Mouse (Mus musculus) layer of hippocampus, adult 8-10 months (tissue): ENCODE measurements at regions not wholly inside any gene's neighbourhood (a gene's known extent, or its start where the extent isn't known, plus 50 kb on each side); places are given as distances from the start of the nearest gene placed in this dataset.
A peak's percentile ranks its signal among the peaks of the same experiment; 100 is the strongest.

Experiments
- DNase-seq, 2 experiments: peaks; one replicate each; pipeline ENCODE4 v3.0.0; 2022; ENCODE audit warnings: low spot score in 2 of 2

- DNase-seq, result no peak
Observed at GRCm38 (mm10) chr14:73952511-73952910, 291.5 kb downstream of the Gm21750 start.

DNA sequence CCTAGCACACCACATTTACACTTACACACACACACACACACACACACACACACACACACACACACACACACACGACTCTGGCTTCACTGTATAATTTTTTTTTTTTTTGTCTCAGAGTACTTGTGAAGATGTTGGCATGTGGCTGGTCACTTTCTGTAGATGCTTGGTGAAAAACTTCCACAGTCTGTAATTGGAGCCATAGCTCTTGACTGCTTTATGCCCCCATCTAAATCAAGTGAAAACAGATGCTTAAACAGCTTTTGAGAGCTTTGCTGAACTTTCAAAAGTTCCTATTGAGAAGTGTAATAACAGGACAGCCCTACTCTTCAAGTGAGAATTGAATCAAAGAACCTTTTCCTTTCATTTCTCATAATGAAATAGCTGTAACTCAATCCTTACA, 317.7 kb downstream of the Gm21750 start:
- no peak for DNase-seq

DNA sequence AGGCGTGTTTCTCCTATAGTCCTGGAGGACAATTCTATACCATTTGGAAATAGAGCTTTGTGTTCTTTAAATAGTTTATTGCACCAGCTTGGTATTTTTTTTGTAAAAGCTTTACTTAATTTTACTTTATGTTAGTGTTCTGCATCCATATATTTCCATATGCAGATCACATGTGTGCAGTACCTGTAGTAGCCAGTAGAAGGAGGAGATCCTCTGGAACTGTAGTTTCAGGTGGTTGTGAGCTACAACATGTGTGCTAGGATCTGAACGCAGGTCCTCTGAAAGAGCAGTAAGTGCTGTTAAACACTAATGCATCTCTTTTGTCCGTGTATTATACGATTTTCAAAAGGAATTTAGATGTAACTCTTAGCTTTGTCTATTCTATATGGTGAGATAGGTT, 335.2 kb downstream of the Gm21750 start:
- no peak for DNase-seq

DNA sequence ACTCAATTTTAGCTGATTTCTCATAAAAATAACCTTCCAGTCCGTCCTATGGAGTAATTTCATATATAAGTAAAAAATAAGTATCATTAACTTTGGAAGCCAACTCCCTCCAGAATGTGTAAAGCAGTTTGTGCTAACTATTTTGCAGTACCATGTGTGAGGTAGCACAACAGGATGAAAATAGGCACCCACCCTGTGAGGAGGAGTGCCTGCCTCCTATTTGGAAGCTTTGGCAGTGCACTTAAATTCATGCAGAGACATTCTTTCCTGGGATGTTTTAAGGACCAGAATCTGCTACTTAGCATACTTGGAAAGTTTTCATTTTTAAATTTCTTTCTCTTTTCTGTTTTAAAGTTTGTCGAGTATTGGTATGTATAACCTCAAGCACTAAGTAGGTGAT, 336.8 kb downstream of the Gm21750 start:
- no peak for DNase-seq

DNA sequence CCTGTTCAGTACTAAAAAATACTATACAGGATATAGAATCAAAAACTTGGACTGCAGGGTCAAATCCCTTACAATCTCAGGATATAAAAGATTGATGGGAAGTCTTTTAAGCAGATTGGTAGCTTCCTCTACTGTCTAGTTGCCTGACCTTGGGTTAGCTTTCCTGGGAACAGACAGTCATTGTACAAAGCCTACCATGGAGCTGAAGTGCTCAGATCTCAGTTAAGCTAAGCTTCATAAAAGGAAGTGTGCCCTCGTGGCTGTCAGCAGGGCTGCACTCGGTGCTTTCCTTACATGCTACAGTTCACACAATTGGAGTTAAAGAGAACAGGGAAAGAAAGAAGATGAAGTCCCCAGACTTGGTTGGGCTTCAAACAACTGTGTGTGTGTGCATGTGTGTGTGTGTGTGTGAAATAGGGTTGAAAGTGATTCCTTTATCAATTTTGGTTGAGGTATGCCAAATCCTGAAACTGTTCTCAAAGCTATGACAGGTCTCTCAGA, 338.4 kb downstream of the Gm21750 start:
- DNase-seq, result no peak

DNA sequence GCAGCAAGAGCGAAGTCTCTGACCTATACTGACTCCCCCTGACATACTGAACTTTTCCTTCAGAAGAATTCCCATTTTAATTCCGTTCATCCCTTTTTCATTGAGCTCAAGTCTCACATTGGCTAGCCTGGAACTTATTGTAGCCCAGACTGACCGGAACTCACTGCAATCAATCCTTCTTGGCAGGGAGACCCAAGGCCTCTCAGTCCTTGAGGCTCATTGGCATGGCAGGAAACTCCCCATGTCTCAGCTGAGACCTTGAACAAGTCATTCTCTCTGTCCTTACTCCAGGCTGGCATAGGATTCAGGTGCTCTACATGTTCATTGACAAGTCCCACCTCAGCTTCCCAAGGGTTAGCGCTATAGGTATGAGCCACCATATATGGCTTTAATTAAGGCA, 345.9 kb downstream of the Gm21750 start:
- DNase-seq, result no peak

DNA sequence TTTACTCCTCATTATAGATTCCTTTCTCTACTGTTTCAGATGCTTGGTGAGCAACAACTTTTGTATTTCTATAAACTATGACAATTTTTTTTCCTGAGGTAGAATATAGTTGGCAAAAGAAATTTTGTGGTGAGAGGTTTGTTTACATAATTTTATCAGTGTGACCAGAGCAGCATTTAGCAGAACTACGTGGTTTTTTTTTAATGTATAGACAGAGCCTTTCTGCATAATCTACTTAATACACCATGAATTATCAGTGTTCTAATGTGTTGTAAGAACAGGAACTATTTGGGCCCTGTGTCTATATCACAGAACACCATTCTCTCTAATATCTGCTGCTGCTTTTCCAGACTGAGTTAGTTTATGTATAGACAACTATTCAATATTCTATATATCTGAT, 350.5 kb downstream of the Gm21750 start:
- no peak for DNase-seq

DNA sequence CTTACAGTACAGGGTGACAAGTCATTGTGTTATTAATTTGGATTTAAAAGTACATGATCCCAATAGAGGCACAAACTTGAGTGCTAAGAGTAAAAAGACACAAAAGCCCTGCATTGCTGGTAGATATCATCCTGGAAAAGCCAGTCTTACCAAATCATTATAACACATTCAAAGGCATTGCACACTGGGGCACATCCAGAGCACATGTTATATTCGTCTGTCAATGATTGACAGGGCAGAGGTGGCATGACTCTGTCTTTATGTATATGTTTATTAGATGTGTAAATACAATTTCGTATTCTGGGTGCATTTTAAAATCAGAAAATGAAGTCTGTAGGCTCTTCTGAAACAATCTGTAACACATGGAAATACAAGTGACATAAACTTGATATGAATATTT, 358.4 kb downstream of the Gm21750 start:
- no peak for DNase-seq

DNA sequence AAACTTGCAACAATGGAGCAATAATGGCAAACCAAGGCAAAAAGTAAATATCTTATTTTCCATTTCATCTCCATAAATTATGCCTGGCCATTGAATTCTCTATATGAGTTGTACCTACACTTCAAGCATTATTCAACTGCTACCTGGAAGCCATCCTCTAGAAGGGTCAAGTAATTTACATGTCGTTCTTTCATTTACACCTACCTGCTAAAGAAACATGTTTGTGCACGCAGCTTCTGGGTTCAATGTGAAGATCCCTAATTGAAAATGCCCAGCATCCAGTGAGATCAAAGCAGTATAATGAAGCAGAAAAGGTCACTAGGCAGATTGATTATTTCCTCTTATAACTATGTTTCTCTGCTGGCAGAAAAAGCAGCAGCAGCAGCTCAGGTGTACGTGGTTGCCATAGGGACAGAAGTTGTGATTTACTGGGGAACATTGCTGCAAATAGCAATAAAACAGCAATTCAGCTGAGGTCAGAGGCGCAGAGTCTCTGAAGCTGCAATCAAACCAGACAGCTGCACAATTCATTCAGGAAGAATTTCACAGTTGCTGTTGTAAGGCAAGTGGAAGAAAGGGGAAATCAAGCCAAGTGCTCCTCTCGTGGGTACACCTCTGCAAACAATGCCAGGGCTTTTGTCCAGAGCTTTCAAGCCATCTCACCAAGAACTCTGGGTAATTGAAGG, 386.1 kb downstream of the Gm21750 start:
- DNase-seq, result no peak

- no peak for DNase-seq
Observed at GRCm38 (mm10) chr14:74047695-74048280, 386.8 kb downstream of the Gm21750 start.

- DNase-seq, result no peak
Observed at GRCm38 (mm10) chr14:74048386-74048785, 387.4 kb downstream of the Gm21750 start.

GRCm38 (mm10) chr14:74066051-74066450, 405.0 kb downstream of the Gm21750 start:
- DNase-seq, result no peak

DNA sequence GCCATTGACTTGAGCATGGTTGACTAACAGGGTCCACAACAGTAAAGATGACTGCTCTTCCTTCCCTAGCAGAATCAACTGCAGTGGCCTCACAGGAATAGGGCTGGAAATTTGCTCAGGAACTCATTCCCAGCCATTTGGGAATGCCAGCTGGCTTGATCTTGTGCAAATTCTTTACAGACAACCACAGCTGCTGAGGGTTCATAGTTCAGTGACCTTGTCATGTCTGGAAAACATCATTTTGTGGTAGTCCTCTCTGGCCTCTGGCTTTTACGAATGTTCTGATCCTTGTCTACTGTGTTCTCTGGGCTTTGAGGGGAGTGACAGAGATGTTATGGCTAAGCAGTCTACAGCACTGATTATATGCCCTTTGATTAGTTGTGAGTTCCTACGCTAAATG, 432.0 kb downstream of the Gm21750 start:
- DNase-seq, result no peak

- no peak for DNase-seq
Observed at GRCm38 (mm10) chr14:74099696-74100095, 438.7 kb downstream of the Gm21750 start.

GRCm38 (mm10) chr14:74112603-74113002, 451.6 kb downstream of the Gm21750 start:
- no peak for DNase-seq

GRCm38 (mm10) chr14:74113116-74113515, 452.1 kb downstream of the Gm21750 start:
- peak in 1 of 2 experiments; percentile 3 for DNase-seq

DNA sequence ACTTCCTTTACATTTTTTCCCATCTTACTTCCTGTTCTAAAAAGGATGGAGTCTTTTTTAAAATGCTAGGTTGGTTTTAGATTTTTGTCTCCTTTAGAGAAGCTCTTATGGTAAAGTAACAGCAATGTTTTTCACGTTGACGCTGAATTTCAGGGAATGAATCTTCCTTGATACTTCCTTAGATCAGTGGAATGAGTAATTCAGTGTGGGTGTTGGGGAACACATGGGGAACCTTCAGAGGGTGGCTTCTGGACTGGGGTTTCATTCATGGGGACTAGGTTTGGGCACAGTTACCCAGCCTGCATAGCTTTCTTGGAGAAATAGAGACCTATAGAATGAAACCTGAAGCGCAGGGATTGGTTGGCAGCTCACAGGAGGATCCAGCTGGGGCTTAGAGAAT, 452.5 kb downstream of the Gm21750 start:
- DNase-seq, result no peak

DNA sequence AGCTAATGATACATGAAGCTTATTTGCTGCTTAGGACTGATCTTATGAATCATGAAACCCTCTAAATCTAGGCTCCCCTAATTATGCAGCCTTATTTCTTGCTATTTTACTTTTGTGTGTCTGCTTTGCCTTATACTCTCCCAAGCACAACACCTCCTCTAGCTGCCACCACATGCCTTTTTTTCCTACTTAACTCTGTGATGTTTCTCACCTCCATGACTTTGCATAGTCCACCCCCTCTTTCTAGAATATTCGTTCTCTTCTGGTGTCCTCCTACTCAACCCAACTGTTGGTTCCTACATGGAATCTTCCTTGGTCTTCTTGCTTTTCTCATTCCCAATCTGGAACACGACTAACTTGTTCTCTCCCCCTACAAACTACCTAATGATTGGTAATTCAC, 456.7 kb downstream of the Gm21750 start:
- no peak for DNase-seq

DNA sequence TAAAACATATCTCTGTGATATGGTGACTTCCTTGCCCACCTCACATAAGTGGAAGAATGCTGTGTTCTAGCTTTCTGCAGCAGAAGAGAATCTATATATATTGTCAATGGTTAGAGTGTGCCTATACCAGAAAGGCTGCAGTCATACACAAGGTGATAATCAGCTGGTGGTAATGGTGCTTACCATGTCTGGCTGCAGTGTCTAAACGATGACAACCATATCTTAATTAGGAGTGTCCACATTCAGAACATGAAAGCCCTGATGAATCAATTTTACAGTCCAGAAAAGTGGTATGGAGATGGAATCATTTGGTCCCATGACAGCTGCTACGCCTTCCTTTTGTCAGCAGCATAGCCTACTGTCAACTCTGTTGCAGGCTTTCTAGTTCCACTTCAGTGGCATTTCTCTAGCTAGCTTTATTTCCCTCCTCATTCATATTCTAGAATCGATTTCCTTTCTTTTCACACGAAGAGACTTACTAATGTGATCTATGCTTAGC, 484.2 kb downstream of the Gm21750 start:
- no peak for DNase-seq

- DNase-seq, result peak; percentile 20 to 32
Observed at GRCm38 (mm10) chr14:74166221-74166620, 474.4 kb upstream of the Htr2a start.

DNA sequence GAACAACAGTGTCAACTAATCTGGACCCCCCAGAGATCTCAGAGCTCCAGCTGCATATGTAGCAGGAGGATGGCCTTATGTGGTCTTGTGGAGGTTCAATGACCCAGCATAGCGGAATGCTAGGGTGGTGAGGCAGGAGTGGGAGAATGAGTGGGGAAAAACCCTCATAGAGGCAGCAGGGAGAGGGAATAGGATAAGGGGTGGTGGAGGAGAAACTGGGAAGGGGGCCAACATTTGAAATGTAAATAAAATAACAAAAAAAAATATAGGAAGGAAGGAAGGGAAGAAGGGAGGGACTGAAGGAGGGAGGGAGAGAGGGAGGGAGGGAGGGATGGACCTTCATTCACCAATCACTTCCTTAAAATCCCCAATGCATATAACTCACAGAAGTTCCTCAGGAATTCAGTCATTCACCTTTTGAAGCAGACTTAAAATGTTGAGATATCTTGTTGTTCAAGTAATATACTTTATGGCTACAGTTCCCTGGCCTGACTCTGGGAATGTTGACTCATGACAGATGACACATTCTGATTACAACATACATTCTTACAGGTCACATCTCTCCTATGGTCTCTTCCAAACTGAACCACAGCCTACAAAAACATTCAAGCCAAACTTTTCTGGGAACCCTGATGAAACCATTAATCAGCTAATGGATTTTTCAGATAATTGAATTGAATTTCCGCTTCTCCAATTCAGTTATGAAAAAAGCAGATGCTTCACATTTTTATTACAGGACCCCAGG, 471.3 kb upstream of the Htr2a start:
- DNase-seq, result no peak

DNA sequence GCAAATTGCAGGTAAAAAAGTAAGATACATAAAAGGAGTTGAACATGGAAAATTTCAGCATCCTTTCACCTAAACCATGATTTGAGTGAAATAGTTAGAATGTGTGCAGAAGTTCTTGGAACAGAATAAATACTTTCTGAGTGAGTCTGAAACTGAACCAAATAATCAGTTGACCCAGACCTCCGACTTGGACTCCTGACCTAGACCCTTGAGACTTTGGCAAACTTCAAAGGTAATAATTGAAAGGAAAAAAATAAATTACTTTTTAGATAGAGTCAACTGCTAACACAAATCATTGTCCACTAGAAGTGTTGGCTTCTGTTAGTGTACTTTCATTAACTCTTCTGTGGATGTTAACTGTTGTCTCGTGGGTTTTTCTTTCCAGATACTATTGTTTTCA, 460.6 kb upstream of the Htr2a start:
- no peak for DNase-seq
